Mouse (Mus musculus) ES-Bruce4 (cell line): ENCODE measurements around the gene Hps4.

Source experiments
- CTCF ChIP-seq: IDR thresholded peaks from one replicate; pipeline ENCODE4 v1.8.1; 2011; ENCODE audit warnings: low read depth, low read length
- EP300 ChIP-seq: IDR thresholded peaks from 2 replicates; pipeline ENCODE4 v1.6.1; 2011; ENCODE audit warnings: low read depth, low read length; ENCODE audit not compliant: insufficient read depth

GRCm38 (mm10) chr5:112344092-112344960 lies 1.4 kb downstream of the Hps4 start:
- TF ChIP-seq EP300 (no peak), CTCF (no peak)
